Mouse (Mus musculus) macrophage (primary cell): ENCODE results near the gene Pip4k2b. TPM values are rescaled to one million over a fixed set of nuclear protein-coding genes. Genes with fewer than 3 reads are reported as not detected.
"Not testable (repeated sequence)": the region's sequence is repeated elsewhere in the genome, so short reads cannot be mapped to it uniquely, and the experiment has no call there.

Experiments used
- H3K27ac ChIP-seq: fragments of 350-480 bp; formaldehyde crosslinking; 2 replicates; pipeline ENCODE4 v1.9.0; 2021
- H3K36me3 ChIP-seq: fragments of 350-480 bp; formaldehyde crosslinking; 2 replicates; pipeline ENCODE4 v1.9.0; 2021; ENCODE audit errors: inconsistent target
- H3K4me3 ChIP-seq: fragments of 350-480 bp; formaldehyde crosslinking; 2 replicates; pipeline ENCODE4 v1.9.0; 2021; ENCODE audit errors: inconsistent target
- H3K79me2 ChIP-seq: fragments of 350-480 bp; formaldehyde crosslinking; 2 replicates; pipeline ENCODE4 v1.9.0; 2021; ENCODE audit errors: inconsistent target
- WGBS: methylation state at CpG from one replicate; pipeline ENCODE4 v1.1.7; 2026; ENCODE audit warnings: inconsistent platforms; ENCODE audit not compliant: missing documents; 5-methylcytosine and 5-hydroxymethylcytosine counted together
- polyA plus RNA-seq: library from polyadenylated mRNA; stranded (reverse); fragments of 250-400 nt; gene quantifications from 3 replicates; pipeline ENCODE4 v1.2.4, GENCODE M21; 2018; ENCODE audit warnings: inconsistent platforms

Gene Pip4k2b
- polyA plus RNA-seq, 1 experiment from 2014 or later: 25.7 TPM

- no peak overlapping the region for H3K27ac ChIP-seq
- no peak overlapping the region for H3K4me3 ChIP-seq
- no peaks in the 10 kb centered on the region for H3K79me2 ChIP-seq
- 44% methylated on average over 13 of the region's 14 CpGs for WGBS
- peaks cover 26% of the 10 kb centered on the region; the same call in 1 of the 2 replicates for H3K36me3 ChIP-seq
Measured at GRCm38 (mm10) chr11:97714784-97715760, 29.4 kb downstream of the Pip4k2b start.

DNA sequence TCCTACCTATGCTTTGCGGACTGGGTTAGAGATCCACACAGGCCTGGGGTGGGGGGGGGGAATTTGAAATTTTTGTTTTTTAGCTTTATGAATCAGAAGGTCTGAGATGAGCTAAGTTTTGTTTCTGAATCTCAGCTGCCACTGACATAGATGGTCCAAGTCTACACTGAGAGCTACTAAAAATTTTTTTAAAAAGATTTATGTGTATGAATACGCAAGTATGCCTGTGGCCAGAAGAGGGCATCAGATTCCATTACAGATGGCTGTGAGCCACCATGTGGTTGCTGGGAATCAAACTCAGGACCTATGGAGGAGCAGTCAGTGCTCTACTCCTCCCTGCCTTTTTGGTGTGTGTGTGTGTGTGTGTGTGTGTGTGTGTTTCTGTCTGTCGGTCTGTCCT lies 30.1 kb downstream of the Pip4k2b start:
- no peaks in the 10 kb centered on the region for H3K79me2 ChIP-seq
- no peak overlapping the region for H3K27ac ChIP-seq
- no peak overlapping the region for H3K4me3 ChIP-seq
- WGBS: 96% methylated on average over 3 of the region's 3 CpGs
- peaks cover 22% of the 10 kb centered on the region; the same call in 1 of the 2 replicates for H3K36me3 ChIP-seq

DNA sequence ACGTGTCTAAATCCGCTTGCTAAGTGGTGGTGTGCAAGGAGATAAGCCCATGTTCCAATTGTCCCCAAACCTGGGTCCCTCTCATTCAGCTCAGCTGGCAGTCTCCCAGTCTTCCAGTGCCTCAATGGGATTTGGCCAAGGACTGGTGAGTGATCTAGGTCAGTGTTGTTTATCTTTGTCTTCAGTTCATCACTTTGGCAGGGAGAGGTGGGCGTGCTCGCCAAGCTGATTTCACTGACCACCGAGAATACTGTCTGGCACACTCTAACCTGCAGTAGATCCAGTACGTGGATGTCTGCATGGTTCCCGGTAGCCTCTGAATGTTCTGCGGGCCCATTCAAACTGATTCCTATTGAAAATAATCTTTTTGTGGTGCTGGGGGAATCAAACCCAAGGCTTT lies 30.6 kb downstream of the Pip4k2b start:
- Histone ChIP-seq H3K4me3 (no peak overlapping the region), H3K79me2 (no peaks in the 10 kb centered on the region), H3K27ac (no peak overlapping the region), H3K36me3 (peaks cover 26% of the 10 kb centered on the region; the same call in 1 of the 2 replicates)
- WGBS: 94% methylated on average over 8 of the region's 8 CpGs

- H3K36me3 ChIP-seq: peaks cover 42% of the 10 kb centered on the region; the same call in 1 of the 2 replicates
- H3K27ac ChIP-seq: no peak overlapping the region
- 93% methylated on average over 15 of the region's 15 CpGs for WGBS
- no peaks in the 10 kb centered on the region for H3K79me2 ChIP-seq
- H3K4me3 ChIP-seq: no peak overlapping the region
Measured at GRCm38 (mm10) chr11:97712286-97712685, 32.2 kb downstream of the Pip4k2b start.

- Histone ChIP-seq H3K4me3 (no peak overlapping the region), H3K79me2 (peaks cover 2% of the 10 kb centered on the region; the same call in 1 of the 2 replicates), H3K36me3 (peaks cover 52% of the 10 kb centered on the region; the same call in 1 of the 2 replicates), H3K27ac (no peak overlapping the region)
- 66% methylated on average over 12 of the region's 13 CpGs for WGBS
Measured at GRCm38 (mm10) chr11:97711200-97711900, 33.2 kb downstream of the Pip4k2b start.

GRCm38 (mm10) chr11:97710067-97710466 lies 34.4 kb downstream of the Pip4k2b start:
- whole genome bisulfite sequencing: 88% methylated on average over 2 of the region's 2 CpGs
- H3K79me2 ChIP-seq: peaks cover 15% of the 10 kb centered on the region
- H3K4me3 ChIP-seq, H3K27ac ChIP-seq: not testable (repeated sequence)
- peaks cover 58% of the 10 kb centered on the region; the same call in 1 of the 2 replicates for H3K36me3 ChIP-seq

- Histone ChIP-seq H3K27ac (peak within 1 kb of the TSS; percentile 67), H3K4me3 (peak within 1 kb of the TSS; percentile 98), H3K36me3 (peaks cover 25% of the 10 kb centered on the region; the same call in 1 of the 2 replicates), H3K79me2 (peaks cover 33% of the 10 kb centered on the region)
- WGBS: under 1% methylated on average over 32 of the region's 35 CpGs
Measured at GRCm38 (mm10) chr11:97703039-97703826, 41.3 kb downstream of the Pip4k2b start, which contains the start of gene Psmb3. TSS of gene Psmb3 (plus strand) at chr11:97703399.

GRCm38 (mm10) chr11:97702393-97702745 lies 42.1 kb downstream of the Pip4k2b start:
- Histone ChIP-seq H3K36me3 (peaks cover 17% of the 10 kb centered on the region; the same call in 1 of the 2 replicates), H3K4me3 (peak overlapping the region; percentile 98), H3K27ac (peak overlapping the region; percentile 35), H3K79me2 (peaks cover 33% of the 10 kb centered on the region)
- under 1% methylated on average over 24 of the region's 24 CpGs for WGBS

GRCm38 (mm10) chr11:97701581-97702392 lies 42.7 kb downstream of the Pip4k2b start:
- peaks cover 11% of the 10 kb centered on the region; the same call in 1 of the 2 replicates for H3K36me3 ChIP-seq
- peaks cover 33% of the 10 kb centered on the region for H3K79me2 ChIP-seq
- no peak overlapping the region for H3K27ac ChIP-seq
- 47% methylated on average over 14 of the region's 15 CpGs for WGBS
- H3K4me3 ChIP-seq: peak overlapping the region; percentile 98; the same call in 1 of the 2 replicates

DNA sequence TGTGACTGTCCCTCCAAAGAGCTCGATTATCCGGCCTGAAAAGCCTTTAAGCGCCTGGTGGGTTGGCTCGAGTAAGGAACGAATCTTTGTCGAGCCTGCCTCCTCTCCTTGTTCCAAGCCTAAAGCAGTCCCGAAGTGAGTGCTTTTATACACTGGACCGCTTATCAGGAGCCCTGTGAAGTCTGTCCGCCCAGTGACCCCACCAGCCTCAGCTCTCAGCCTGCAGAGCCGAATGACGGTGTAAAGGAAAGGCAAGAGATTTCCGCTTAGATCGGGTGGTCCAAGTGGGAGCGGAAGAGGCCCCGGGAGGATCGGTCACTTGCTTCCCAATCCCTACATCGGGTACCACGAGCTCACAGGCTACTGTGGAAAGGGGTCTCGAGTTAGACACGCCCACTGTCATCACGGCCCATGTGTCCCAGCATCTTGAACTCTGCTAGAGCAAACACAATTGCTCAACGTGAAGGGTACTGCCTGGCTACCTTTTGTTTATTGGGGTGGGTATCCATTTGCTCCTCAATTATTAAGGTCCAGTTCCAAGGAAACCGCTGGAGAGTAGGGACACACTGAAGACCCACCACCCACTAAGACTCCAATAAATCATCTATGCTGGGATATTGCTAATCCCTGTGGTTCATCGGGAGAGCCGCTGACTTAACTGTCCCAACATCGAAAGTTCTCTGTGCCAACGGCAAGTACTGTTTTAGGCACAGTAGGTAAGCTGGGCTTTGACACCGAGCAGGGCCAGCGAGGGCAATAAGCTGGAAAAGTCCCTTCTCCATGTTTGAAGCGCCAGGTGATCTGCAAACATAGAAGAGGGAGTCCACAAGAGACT lies 43.5 kb downstream of the Pip4k2b start:
- H3K27ac ChIP-seq: peak overlapping the region; percentile 27

DNA sequence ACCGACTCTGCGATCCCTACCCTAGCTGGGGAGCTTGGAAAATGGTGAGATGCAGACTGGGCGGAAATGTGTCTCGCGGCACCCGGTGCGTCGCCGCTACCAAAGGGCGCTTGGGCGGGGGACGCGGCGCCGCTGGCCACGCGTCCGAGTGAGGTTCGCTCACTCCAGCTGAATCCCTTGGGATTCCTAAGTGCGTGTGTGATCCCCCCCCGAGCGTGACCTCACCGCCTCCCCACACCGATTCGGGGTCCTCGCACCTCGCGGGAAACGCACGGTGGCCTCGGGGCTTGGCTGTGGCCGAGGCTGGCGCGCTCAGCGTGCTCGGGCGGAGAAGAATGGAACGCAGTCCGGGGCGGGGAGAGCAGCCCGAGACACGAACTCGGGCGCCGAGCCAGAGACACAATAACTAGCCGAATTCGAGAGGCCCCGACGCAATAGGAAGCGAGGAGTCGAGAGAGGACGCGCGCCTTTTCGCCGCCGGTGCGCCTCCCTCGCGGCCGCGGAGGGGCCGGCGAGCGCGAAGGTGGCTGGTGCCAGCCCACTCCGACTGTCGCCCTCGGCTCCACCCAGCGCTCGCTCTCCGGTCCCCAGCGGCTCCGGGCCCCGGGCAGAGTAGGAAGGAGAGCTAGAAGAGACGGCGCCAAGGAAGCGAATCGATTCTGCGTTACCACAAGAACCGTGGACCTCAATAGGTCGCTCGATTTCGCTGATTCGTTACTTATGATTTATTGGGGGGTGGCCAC lies 44.3 kb downstream of the Pip4k2b start, which contains the start of gene Pcgf2:
TSS of gene Pcgf2 (minus strand) at position 495 of the 743 bp plus-strand sequence.
- Histone ChIP-seq H3K79me2 (peaks cover 19% of the 10 kb centered on the region), H3K36me3 (no peaks in the 10 kb centered on the region), H3K4me3 (peak within 1 kb of the TSS; percentile 46), H3K27ac (peak within 1 kb of the TSS; percentile 43)
- WGBS: 1% methylated on average over 85 of the region's 85 CpGs

More for the DNA sequence above, 43.5 kb downstream of the Pip4k2b start:
- Histone ChIP-seq H3K79me2 (peaks cover 27% of the 10 kb centered on the region), H3K36me3 (peaks cover 2% of the 10 kb centered on the region; the same call in 1 of the 2 replicates), H3K4me3 (peak overlapping the region; percentile 46)
- 23% methylated on average over 29 of the region's 30 CpGs for WGBS

- H3K79me2 ChIP-seq: peaks cover 14% of the 10 kb centered on the region
- peak overlapping the region; percentile 46 for H3K4me3 ChIP-seq
- H3K36me3 ChIP-seq: no peaks in the 10 kb centered on the region
- 0% methylated on average over 5 of the region's 9 CpGs for WGBS
- peak overlapping the region; percentile 43 for H3K27ac ChIP-seq
Measured at GRCm38 (mm10) chr11:97699626-97700002, 44.9 kb downstream of the Pip4k2b start.
